Mouse (Mus musculus) lung, embryonic 15.5 days (tissue): ENCODE results near the gene Mecr. TPM values are rescaled to one million over a fixed set of nuclear protein-coding genes. Genes with fewer than 3 reads are reported as not detected.
A peak's percentile ranks its signal among the peaks of the same experiment; 100 is the strongest.

Source experiments
- ATAC-seq: fragments of 200-750 bp; cut with Nextera tagmentation; 2 replicates; pipeline ENCODE4 v1.8.0; 2017; ENCODE audit warnings: moderate number of reproducible peaks, borderline replicate concordance; ENCODE audit not compliant: low FRiP score, low TSS enrichment; ENCODE audit errors: extremely low read depth
- H3K27ac ChIP-seq: fragments of 300-500 bp; sonication (generic); 2 replicates; pipeline ENCODE4 v1.5.1; 2015; ENCODE audit warnings: moderate library complexity, mild to moderate bottlenecking, inconsistent platforms
- H3K27me3 ChIP-seq: fragments of 300-500 bp; sonication (generic); 2 replicates; pipeline ENCODE4 v1.6.1; 2015; ENCODE audit warnings: inconsistent platforms
- H3K36me3 ChIP-seq: fragments of 300-500 bp; sonication (generic); 2 replicates; pipeline ENCODE4 v1.6.1; 2015; ENCODE audit warnings: inconsistent platforms
- H3K4me1 ChIP-seq: fragments of 300-500 bp; sonication (generic); 2 replicates; pipeline ENCODE4 v1.6.1; 2015; ENCODE audit warnings: inconsistent platforms
- H3K4me2 ChIP-seq: fragments of 300-500 bp; sonication (generic); 2 replicates; pipeline ENCODE4 v1.6.1; 2015; ENCODE audit warnings: inconsistent platforms, mild to moderate bottlenecking, moderate library complexity
- H3K4me3 ChIP-seq: fragments of 300-500 bp; sonication (generic); 2 replicates; pipeline ENCODE4 v1.5.1; 2015; ENCODE audit warnings: mild to moderate bottlenecking, inconsistent platforms
- H3K9ac ChIP-seq: fragments of 300-500 bp; sonication (generic); 2 replicates; pipeline ENCODE4 v1.6.1; 2015; ENCODE audit warnings: inconsistent platforms
- H3K9me3 ChIP-seq: fragments of 300-500 bp; sonication (generic); 2 replicates; pipeline ENCODE4 v1.6.1; 2016; ENCODE audit warnings: inconsistent platforms
- WGBS: fragments of 180-500 bp; shearing (Covaris S2); methylation state at CpG from one replicate; pipeline ENCODE4 v1.1.7; 2015; 5-methylcytosine and 5-hydroxymethylcytosine counted together
- polyA plus RNA-seq: library from polyadenylated mRNA; unstranded; fragments of >200 nt; fragmentation: Nextera tagmentation; extraction: Ambion mirVana; gene quantifications from 2 replicates; pipeline ENCODE4 v1.2.1, GENCODE M21; 2015

The Mecr gene
- polyA plus RNA-seq, 1 experiment from 2014 or later, result 47.6 TPM

GRCm38 (mm10) chr4:131818926-131819325 lies 24.3 kb upstream of the Mecr start:
- Histone ChIP-seq H3K9ac (no peak overlapping the region), H3K4me1 (peaks cover 2% of the 10 kb centered on the region; the same call in 1 of the 2 replicates), H3K4me3 (no peak overlapping the region), H3K36me3 (no peaks in the 10 kb centered on the region), H3K4me2 (no peak overlapping the region), H3K27ac (no peak overlapping the region), H3K9me3 (no peaks in the 10 kb centered on the region), H3K27me3 (no peaks in the 10 kb centered on the region)
- 52% methylated on average over 23 of the region's 23 CpGs for WGBS
- no peak for ATAC-seq

GRCm38 (mm10) chr4:131821161-131821731 lies 22.0 kb upstream of the Mecr start:
- ATAC-seq, result no peak
- whole genome bisulfite sequencing, result 50% methylated on average over 16 of the region's 16 CpGs
- Histone ChIP-seq H3K4me3 (no peak overlapping the region), H3K4me1 (peaks cover under 1% of the 10 kb centered on the region; the same call in 1 of the 2 replicates), H3K36me3 (no peaks in the 10 kb centered on the region), H3K9me3 (no peaks in the 10 kb centered on the region), H3K27ac (no peak overlapping the region), H3K4me2 (no peak overlapping the region), H3K9ac (no peak overlapping the region), H3K27me3 (no peaks in the 10 kb centered on the region)

GRCm38 (mm10) chr4:131822583-131822982 lies 20.7 kb upstream of the Mecr start:
- Histone ChIP-seq H3K36me3 (no peaks in the 10 kb centered on the region), H3K4me1 (peaks cover 12% of the 10 kb centered on the region), H3K27ac (no peak overlapping the region), H3K9ac (no peak overlapping the region), H3K4me2 (no peak overlapping the region), H3K27me3 (no peaks in the 10 kb centered on the region), H3K4me3 (no peak overlapping the region), H3K9me3 (no peaks in the 10 kb centered on the region)
- 76% methylated on average over 3 of the region's 3 CpGs for WGBS
- no peak for ATAC-seq

GRCm38 (mm10) chr4:131824939-131825338 lies 18.3 kb upstream of the Mecr start:
- 72% methylated on average over 3 of the region's 3 CpGs for WGBS
- Histone ChIP-seq H3K36me3 (no peaks in the 10 kb centered on the region), H3K27me3 (no peaks in the 10 kb centered on the region), H3K4me2 (no peak overlapping the region), H3K27ac (no peak overlapping the region), H3K9ac (no peak overlapping the region), H3K4me1 (peaks cover 13% of the 10 kb centered on the region), H3K9me3 (no peaks in the 10 kb centered on the region), H3K4me3 (no peak overlapping the region)
- no peak for ATAC-seq

- H3K9ac ChIP-seq, result no peak overlapping the region
- WGBS, result 36% methylated on average over 8 of the region's 8 CpGs
- peaks cover 13% of the 10 kb centered on the region for H3K4me1 ChIP-seq
- ATAC-seq, result no peak
- no peak overlapping the region for H3K27ac ChIP-seq
- no peaks in the 10 kb centered on the region for H3K9me3 ChIP-seq
- no peak overlapping the region for H3K4me3 ChIP-seq
- no peak overlapping the region for H3K4me2 ChIP-seq
- no peaks in the 10 kb centered on the region for H3K27me3 ChIP-seq
- H3K36me3 ChIP-seq, result no peaks in the 10 kb centered on the region
Measured at GRCm38 (mm10) chr4:131825830-131826229, 17.4 kb upstream of the Mecr start.

GRCm38 (mm10) chr4:131826905-131827304 lies 16.4 kb upstream of the Mecr start:
- WGBS, result 14% methylated on average over 6 of the region's 6 CpGs
- Histone ChIP-seq H3K4me1 (peaks cover 13% of the 10 kb centered on the region), H3K4me3 (no peak overlapping the region), H3K36me3 (no peaks in the 10 kb centered on the region), H3K27me3 (no peaks in the 10 kb centered on the region), H3K4me2 (0 out of 2 replicates have a peak overlapping the region, but pooled peaks have one; percentile 18), H3K27ac (0 out of 2 replicates have a peak overlapping the region, but pooled peaks have one; percentile 35), H3K9me3 (no peaks in the 10 kb centered on the region), H3K9ac (no peak overlapping the region)
- peak; percentile 58; the same call in 1 of the 2 replicates for ATAC-seq

- no peaks in the 10 kb centered on the region for H3K36me3 ChIP-seq
- H3K9ac ChIP-seq, result no peak overlapping the region
- WGBS, result 60% methylated on average over 8 of the region's 8 CpGs
- ATAC-seq, result no peak
- no peak overlapping the region for H3K4me3 ChIP-seq
- no peaks in the 10 kb centered on the region for H3K9me3 ChIP-seq
- H3K27me3 ChIP-seq, result no peaks in the 10 kb centered on the region
- H3K4me2 ChIP-seq, result no peak overlapping the region
- peaks cover 16% of the 10 kb centered on the region for H3K4me1 ChIP-seq
- no peak overlapping the region for H3K27ac ChIP-seq
Measured at GRCm38 (mm10) chr4:131829123-131829522, 14.1 kb upstream of the Mecr start.

- H3K9ac ChIP-seq, result no peak overlapping the region
- no peak overlapping the region for H3K4me3 ChIP-seq
- no peaks in the 10 kb centered on the region for H3K9me3 ChIP-seq
- 58% methylated on average over 5 of the region's 5 CpGs for WGBS
- H3K36me3 ChIP-seq, result no peaks in the 10 kb centered on the region
- H3K27ac ChIP-seq, result no peak overlapping the region
- H3K4me2 ChIP-seq, result no peak overlapping the region
- H3K27me3 ChIP-seq, result peaks cover 17% of the 10 kb centered on the region
- peaks cover 23% of the 10 kb centered on the region for H3K4me1 ChIP-seq
- ATAC-seq, result no peak
Measured at GRCm38 (mm10) chr4:131831546-131832045, 11.7 kb upstream of the Mecr start.

- H3K27me3 ChIP-seq, result peaks cover 26% of the 10 kb centered on the region
- no peaks in the 10 kb centered on the region for H3K36me3 ChIP-seq
- H3K9ac ChIP-seq, result no peak overlapping the region
- WGBS, result 70% methylated on average over 3 of the region's 3 CpGs
- H3K9me3 ChIP-seq, result no peaks in the 10 kb centered on the region
- H3K27ac ChIP-seq, result no peak overlapping the region
- no peak overlapping the region for H3K4me3 ChIP-seq
- H3K4me1 ChIP-seq, result peaks cover 24% of the 10 kb centered on the region
- no peak for ATAC-seq
- H3K4me2 ChIP-seq, result no peak overlapping the region
Measured at GRCm38 (mm10) chr4:131832759-131833407, 10.4 kb upstream of the Mecr start.

- peaks cover 34% of the 10 kb centered on the region for H3K27me3 ChIP-seq
- no peak overlapping the region for H3K4me2 ChIP-seq
- peaks cover 30% of the 10 kb centered on the region for H3K4me1 ChIP-seq
- ATAC-seq, result no peak
- H3K9me3 ChIP-seq, result no peaks in the 10 kb centered on the region
- no peak overlapping the region for H3K4me3 ChIP-seq
- 25% methylated on average over 9 of the region's 9 CpGs for WGBS
- H3K27ac ChIP-seq, result no peak overlapping the region
- H3K9ac ChIP-seq, result no peak overlapping the region
- no peaks in the 10 kb centered on the region for H3K36me3 ChIP-seq
Measured at GRCm38 (mm10) chr4:131833971-131834609, 9.2 kb upstream of the Mecr start.

- Histone ChIP-seq H3K9ac (peak overlapping the region; percentile 79), H3K27ac (no peak overlapping the region), H3K27me3 (peaks cover 42% of the 10 kb centered on the region), H3K4me3 (peak overlapping the region; percentile 70), H3K4me1 (peaks cover 30% of the 10 kb centered on the region), H3K36me3 (no peaks in the 10 kb centered on the region), H3K9me3 (no peaks in the 10 kb centered on the region), H3K4me2 (peak overlapping the region; percentile 97)
- 1% methylated on average over 34 of the region's 39 CpGs for WGBS
- peak; percentile 33; the same call in 1 of the 2 replicates for ATAC-seq
Measured at GRCm38 (mm10) chr4:131836351-131836881, 6.9 kb upstream of the Mecr start.
